Mouse (Mus musculus) left cerebral cortex, postnatal 14 days (tissue): ENCODE results near the gene Nav3. TPM values are rescaled to one million over a fixed set of nuclear protein-coding genes. Genes with fewer than 3 reads are reported as not detected.
A peak's percentile ranks its signal among the peaks of the same experiment; 100 is the strongest.

Experiments
- DNase-seq, 2 experiments: peaks; one replicate each; pipeline ENCODE4 v3.0.0; 2021 to 2022; ENCODE audit warnings: low spot score in 2 of 2, mixed read lengths in 1 of 2
- intact Hi-C: fragments of 180-260 bp; cut with DNase I; formaldehyde crosslinking; loops from one replicate; pipeline ENCODE4 v1.15.1; 2025
- total RNA-seq, 2 experiments: library from RNA; stranded (reverse); gene quantifications; 2 replicates each; pipeline ENCODE4 v1.2.3; 2021

The Nav3 gene
- total RNA-seq, 2 experiments from 2014 or later, result 250 to 303 TPM

- no peak for DNase-seq
- intact Hi-C loops, result no loop called here
Observed at GRCm38 (mm10) chr10:109888355-109889170, 567.4 kb downstream of the Nav3 start.

DNA sequence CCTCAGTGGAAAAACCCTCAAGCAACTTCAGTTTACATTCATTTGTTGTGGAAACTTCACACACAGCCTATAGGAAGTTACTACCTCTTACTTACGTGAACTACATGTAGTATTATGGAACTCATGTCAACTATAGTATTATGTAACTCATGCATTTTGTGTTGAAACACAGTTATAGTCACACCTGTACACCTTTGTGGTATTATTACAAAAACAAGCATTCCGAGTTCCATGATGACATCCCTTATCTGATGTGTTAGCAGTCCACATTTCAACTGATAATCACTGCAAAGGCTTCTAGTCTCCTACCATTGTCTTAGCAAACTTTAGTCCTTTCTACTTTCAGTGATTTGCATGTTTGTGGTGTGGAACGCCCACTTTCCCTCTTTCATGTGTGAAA is 568.8 kb downstream of the Nav3 start:
- intact Hi-C loops, result no loop called here
- DNase-seq, result no peak

DNA sequence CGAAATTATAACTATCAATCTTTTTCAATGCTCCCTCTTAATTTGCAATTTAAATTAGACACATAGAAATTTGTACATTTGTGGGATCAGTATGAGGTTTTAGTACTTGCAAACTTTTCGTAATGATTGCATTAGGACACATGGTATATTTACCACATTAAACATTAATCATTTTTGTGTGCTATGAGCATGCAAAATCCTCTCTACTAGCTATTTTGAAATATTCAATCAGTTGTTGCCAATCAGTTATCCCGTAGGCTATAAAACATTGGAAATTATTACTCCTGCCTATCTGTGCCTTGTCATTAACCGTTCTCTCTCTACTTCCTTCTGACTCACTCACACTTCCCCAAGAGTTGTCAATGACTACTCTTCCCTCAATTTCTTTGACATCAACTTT is 579.9 kb downstream of the Nav3 start:
- DNase-seq, result no peak
- intact Hi-C loops, result no loop called here

- intact Hi-C loops, result no loop called here
- DNase-seq, result no peak
Observed at GRCm38 (mm10) chr10:109875312-109875830, 580.6 kb downstream of the Nav3 start.

DNA sequence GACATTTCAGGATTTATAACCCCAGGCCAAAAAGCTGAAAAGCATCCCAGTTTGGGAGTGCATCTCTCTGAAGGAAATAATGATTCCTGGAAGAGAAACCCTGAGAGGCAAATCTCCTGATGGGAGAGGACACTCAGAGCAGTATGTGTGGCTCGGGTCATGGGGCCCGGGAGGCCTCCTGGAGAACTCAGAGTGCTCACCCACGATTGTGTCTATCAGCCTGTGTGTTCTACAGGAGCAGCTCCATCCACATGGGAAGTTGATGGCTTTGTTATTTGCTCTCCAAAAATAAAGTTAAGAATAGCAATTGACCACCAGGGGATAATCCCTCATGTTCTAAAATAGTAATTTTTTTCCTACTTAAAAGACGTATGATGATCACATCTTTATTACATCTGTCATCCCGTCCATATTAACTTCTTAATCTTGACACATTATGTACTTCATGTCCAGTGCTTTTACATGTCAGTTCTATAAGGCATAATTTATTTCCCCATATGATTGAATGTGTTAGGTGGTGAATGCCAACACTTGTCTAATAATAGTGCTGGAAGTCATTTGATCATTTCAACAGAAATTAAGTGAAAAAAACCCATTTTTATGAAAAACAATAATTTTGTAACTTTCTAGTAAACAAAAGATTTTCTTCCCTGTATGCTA is 581.2 kb downstream of the Nav3 start:
- DNase-seq, result no peak
- intact Hi-C loops, result no loop called here

GRCm38 (mm10) chr10:109866063-109866462 is 589.9 kb downstream of the Nav3 start:
- intact Hi-C loops, result no loop called here
- no peak for DNase-seq

GRCm38 (mm10) chr10:109865391-109865790 is 590.6 kb downstream of the Nav3 start:
- intact Hi-C loops, result no loop called here
- DNase-seq, result no peak

DNA sequence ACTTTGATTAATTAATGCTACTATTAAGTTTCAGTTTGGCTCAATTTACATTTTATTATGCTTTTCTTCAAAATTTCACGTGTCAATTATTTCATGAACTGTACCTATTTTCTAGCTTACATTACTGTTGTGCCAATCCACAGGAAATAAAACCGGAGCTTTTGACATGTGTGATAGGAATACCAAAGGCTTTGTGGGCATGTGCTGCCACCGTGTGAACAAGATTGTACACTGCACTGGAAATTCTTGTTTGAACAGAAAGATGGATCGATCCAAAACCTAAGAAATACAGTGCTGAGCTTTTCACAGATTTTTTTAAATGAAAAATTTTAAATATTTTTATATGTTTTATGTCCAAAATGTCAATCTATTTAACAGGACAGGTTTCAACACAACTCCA is 591.3 kb downstream of the Nav3 start:
- peak; percentile 60 to 71 for DNase-seq
- intact Hi-C loops, result loop anchor here (5.0 kb wide), 1 partner anchor 97 kb away; no protein-coding TSS in a partner anchor

DNA sequence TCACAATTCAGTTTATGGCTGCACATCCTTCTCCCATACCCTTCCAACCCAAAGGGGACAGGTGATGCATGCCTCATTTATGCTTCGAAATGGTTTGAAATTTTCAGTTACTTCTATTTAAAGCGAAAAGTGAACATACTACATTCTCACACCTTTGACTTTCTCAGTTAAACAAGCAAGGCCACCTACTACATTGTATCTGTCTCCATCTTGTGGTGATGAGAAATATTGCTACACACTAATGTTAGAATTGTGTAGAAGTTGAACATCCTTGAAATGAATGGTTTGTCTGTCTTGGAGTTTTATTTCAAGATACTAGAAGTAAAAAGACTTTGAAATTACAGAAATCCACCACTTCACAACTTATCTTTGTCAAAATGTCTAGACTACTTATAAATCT is 594.7 kb downstream of the Nav3 start:
- DNase-seq, result peak in 1 of 2 experiments; percentile 59
- intact Hi-C loops, result loop anchor here (5.0 kb wide), 1 partner anchor 94 kb away; no protein-coding TSS in a partner anchor

DNA sequence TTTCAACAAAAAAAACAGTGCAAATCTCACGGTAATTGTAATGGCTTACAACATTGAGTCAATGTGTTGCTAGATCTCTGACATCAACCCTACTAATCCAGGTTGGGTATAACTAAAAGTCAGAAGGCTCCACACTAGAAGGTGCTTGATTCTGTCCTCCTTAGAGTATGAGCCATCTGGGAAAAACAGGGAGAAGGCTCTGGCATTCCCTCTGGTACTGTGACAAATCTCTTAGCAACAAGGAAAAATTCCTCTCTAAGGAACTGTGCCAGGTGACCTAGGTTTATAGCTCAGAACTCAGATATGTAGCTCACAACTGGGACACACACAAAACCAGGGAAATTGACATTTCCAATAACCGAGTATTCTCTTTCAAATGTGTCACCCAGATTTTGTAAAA is 597.4 kb downstream of the Nav3 start:
- no peak for DNase-seq
- intact Hi-C loops, result no loop called here

- no peak for DNase-seq
- intact Hi-C loops, result no loop called here
Observed at GRCm38 (mm10) chr10:109852392-109852791, 603.6 kb downstream of the Nav3 start.

DNA sequence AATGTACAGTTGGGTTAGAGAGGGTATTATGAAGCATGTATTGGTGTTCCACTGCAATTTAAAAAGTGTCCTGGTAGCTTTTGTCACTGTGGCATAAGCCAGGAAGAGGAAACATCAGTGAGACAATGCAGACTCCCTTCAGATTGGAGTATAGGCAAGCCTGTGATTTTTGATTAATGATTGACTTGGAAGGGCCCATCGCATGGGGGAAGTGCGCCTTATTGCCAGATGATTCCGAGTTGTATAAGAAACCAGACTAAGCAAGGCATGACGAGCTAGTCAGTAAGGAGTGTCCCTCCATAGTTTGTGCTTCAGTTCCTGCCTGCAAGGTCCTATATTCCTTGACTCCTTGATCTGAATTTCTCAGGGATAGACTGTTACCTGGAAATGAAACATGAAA is 608.4 kb downstream of the Nav3 start:
- intact Hi-C loops, result no loop called here
- no peak for DNase-seq

DNA sequence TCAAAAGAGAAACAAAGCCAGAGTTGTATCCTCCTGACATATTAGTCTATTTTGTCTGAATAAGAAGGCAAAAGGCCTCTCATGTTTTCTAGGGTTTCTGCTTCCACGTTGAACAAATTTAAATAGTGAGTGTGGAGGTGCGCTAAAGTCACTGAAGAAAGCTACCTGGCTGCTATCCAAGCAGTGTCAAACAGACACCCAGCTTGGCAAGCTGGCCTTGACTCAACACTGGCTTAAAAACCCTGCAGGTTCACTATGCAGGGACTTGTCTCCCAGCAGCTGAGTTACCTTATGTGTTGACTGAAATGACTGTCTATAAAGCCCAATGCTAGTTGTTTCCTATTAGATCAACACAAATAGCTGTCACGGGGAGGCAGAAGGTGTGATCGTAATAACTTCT is 612.3 kb downstream of the Nav3 start:
- intact Hi-C loops, result no loop called here
- DNase-seq, result no peak

GRCm38 (mm10) chr10:109832768-109833291 is 623.2 kb downstream of the Nav3 start:
- intact Hi-C loops, result no loop called here
- DNase-seq, result peak; percentile 50 to 83

GRCm38 (mm10) chr10:109806782-109807493 is 649.1 kb downstream of the Nav3 start:
- no peak for DNase-seq
- intact Hi-C loops, result no loop called here

DNA sequence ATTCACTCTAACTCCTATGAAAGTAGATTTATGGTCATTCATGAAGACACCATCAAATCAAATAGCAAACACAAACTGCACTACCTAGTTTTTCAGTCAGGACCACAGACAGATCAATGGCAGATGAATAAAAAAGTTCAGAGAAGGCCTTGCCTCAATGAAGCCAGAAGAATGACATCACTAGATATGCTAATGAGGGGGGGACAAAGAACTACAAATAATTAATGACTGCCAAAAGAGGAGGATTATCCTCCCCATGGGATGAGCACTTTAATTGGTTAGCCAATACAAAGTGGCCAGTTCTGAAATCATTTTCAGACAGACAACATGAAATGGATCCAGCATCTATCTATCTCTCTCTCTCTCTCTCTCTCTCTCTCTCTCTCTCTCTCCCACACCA is 652.6 kb downstream of the Nav3 start:
- DNase-seq, result no peak
- intact Hi-C loops, result no loop called here

GRCm38 (mm10) chr10:109802236-109802635 is 653.8 kb downstream of the Nav3 start:
- intact Hi-C loops, result no loop called here
- no peak for DNase-seq

DNA sequence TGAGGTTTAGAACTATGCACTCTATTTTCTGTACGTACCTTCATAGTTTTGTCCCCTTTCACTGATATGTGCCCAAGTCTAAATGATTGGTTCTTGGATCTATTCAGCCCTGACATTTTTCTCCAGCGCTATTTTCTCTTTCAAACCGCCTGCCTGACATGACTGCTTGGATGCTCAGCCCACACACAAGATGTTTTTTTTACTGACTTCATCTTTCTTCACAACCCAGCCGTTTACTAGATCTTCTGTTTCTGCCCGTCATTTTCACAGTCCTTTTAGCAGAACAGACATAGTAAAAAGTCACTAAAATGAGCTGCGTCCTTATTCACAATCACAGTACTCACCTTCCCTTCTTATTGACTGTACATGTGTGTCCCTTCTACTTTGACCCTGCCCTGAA is 656.8 kb downstream of the Nav3 start:
- intact Hi-C loops, result no loop called here
- peak in 1 of 2 experiments; percentile 57 for DNase-seq

- peak in 1 of 2 experiments; percentile 19 for DNase-seq
Observed at GRCm38 (mm10) chr10:109796981-109797380, 659.0 kb downstream of the Nav3 start.

DNA sequence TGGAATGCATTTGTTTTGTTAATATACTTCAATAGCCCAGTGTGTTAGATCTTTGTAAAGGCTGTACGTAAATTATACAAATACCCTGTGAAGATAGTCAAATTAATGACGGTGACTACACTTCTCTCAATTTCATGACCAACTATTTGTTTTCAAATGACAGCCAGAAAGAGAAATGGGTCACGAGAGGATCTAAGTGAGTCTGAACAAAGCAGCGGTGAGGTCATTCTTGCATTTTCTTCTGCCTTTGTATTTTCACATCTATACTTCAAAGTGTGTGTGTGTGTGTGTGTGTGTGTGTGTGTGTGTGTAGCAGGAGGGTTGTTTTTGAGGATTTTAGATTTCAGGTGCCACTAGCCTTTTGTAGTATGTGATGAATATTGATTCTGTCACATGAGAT is 662.5 kb downstream of the Nav3 start:
- DNase-seq, result no peak
- intact Hi-C loops, result no loop called here

More at GRCm38 (mm10) chr10:109796981-109797380, 659.0 kb downstream of the Nav3 start:
- intact Hi-C loops, result no loop called here
